Mouse (Mus musculus): ENCODE measurements around the gene Tmprss13. TPM values are rescaled to one million over a fixed set of nuclear protein-coding genes. Genes with fewer than 3 reads are reported as not detected.
A peak's percentile ranks its signal among the peaks of the same experiment; 100 is the strongest.

Tmprss13 gene
- 35.2 and 36.0 TPM in 2 replicates for polyA plus RNA-seq (2012; rRNA removed)

GRCm38 (mm10) chr9:45318855-45319254 lies at the start of gene Tmprss13:
Tmprss13 (plus strand) TSS chr9:45319100.
- DNase-seq (ENCODE audit: low spot score), result peak; percentile 62

GRCm38 (mm10) chr9:45272213-45272612 lies 46.7 kb upstream of the Tmprss13 start:
- no peak for DNase-seq (ENCODE audit: low spot score)

GRCm38 (mm10) chr9:45274218-45274617 lies 44.7 kb upstream of the Tmprss13 start:
- no peak for DNase-seq (ENCODE audit: low spot score)

- no peak for DNase-seq (ENCODE audit: low spot score)
Observed at GRCm38 (mm10) chr9:45274635-45275034, 44.3 kb upstream of the Tmprss13 start.

- DNase-seq (ENCODE audit: low spot score), result no peak
Observed at GRCm38 (mm10) chr9:45280059-45280458, 38.8 kb upstream of the Tmprss13 start.

GRCm38 (mm10) chr9:45280891-45281290 lies 38.0 kb upstream of the Tmprss13 start:
- DNase-seq (ENCODE audit: low spot score), result no peak

GRCm38 (mm10) chr9:45282466-45282865 lies 36.4 kb upstream of the Tmprss13 start:
- no peak for DNase-seq (ENCODE audit: low spot score)

GRCm38 (mm10) chr9:45291481-45292168 lies 27.3 kb upstream of the Tmprss13 start:
- DNase-seq (ENCODE audit: low spot score), result no peak

- DNase-seq (ENCODE audit: low spot score), result no peak
Observed at GRCm38 (mm10) chr9:45294210-45295011, 24.5 kb upstream of the Tmprss13 start.

GRCm38 (mm10) chr9:45299231-45300006 lies 19.5 kb upstream of the Tmprss13 start:
- no peak for DNase-seq (ENCODE audit: low spot score)

- DNase-seq (ENCODE audit: low spot score), result peak; percentile 87
Observed at GRCm38 (mm10) chr9:45300422-45301104, 18.3 kb upstream of the Tmprss13 start.

- DNase-seq (ENCODE audit: low spot score), result no peak
Observed at GRCm38 (mm10) chr9:45301771-45302170, 17.1 kb upstream of the Tmprss13 start.

GRCm38 (mm10) chr9:45306746-45307410 lies 12.0 kb upstream of the Tmprss13 start:
- no peak for DNase-seq (ENCODE audit: low spot score)

- no peak for DNase-seq (ENCODE audit: low spot score)
Observed at GRCm38 (mm10) chr9:45308521-45308920, 10.4 kb upstream of the Tmprss13 start.

- DNase-seq (ENCODE audit: low spot score), result no peak
Observed at GRCm38 (mm10) chr9:45311858-45312257, 7.0 kb upstream of the Tmprss13 start.

GRCm38 (mm10) chr9:45313913-45314312 lies 5.0 kb upstream of the Tmprss13 start:
- DNase-seq (ENCODE audit: low spot score), result no peak

- DNase-seq (ENCODE audit: low spot score), result no peak
Observed at GRCm38 (mm10) chr9:45317635-45318034, 1.3 kb upstream of the Tmprss13 start.

GRCm38 (mm10) chr9:45321465-45321864 lies 2.6 kb downstream of the Tmprss13 start:
- DNase-seq (ENCODE audit: low spot score), result no peak

GRCm38 (mm10) chr9:45321946-45322430 lies 3.1 kb downstream of the Tmprss13 start:
- DNase-seq (ENCODE audit: low spot score), result no peak

GRCm38 (mm10) chr9:45326390-45326789 lies 7.5 kb downstream of the Tmprss13 start:
- no peak for DNase-seq (ENCODE audit: low spot score)

GRCm38 (mm10) chr9:45328263-45328662 lies 9.4 kb downstream of the Tmprss13 start:
- no peak for DNase-seq (ENCODE audit: low spot score)
